ENCODE assay signal across 7 mouse cellular contexts in the genomic region with DNA sequence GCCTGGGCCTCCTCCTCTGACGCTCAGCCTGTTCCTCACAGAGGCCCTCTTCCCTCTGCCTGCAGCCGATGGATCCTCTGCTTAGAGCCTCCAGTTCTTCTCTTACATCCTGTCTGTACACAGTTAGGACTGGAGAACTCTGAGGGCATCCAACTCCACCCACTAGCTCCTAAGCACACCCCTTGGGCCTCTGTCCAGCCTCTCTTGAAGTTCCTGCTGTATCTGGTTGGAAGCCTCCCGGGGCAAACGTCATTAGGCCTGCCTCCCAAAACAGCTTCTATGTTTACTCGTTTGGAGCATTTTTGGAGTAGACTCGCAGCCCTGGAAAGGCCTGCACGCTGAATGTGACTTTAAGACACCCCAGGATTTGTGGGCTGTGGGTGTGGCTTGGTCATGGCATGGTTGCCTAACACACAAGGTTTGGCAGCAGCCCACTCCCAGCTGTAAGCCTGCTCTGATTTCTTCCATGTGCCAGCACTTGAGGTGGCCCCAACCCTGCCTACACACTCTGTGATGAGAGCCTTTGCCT. TPM values are rescaled to one million over a fixed set of nuclear protein-coding genes. Genes with fewer than 3 reads are reported as not detected.
A peak's percentile ranks its signal among the peaks of the same experiment; 100 is the strongest.
DNase-seq lines count a peak whose midpoint lies in the region; ATAC-seq and TF ChIP-seq lines count a peak whose summit lies in the region.

A gene (minus strand): TSS at position 200 of the 529 bp plus-strand sequence.

- peaks cover 3% of the 10 kb centered on the region; the same call in 1 of the 2 replicates for H3K4me1 ChIP-seq in cerebellum, adult 2 months (ENCODE audit: control insufficient read depth, insufficient read depth, low read length)
- H3K4me1 ChIP-seq in intestine, embryonic 16.5 days (ENCODE audit: control insufficient read depth, insufficient read depth, low read length), result peaks cover 25% of the 10 kb centered on the region

- ATAC-seq in intestine, embryonic 16.5 days, result peak; percentile 93
- peak; percentile 82 for ATAC-seq in megakaryocyte-erythroid progenitor cell, adult 5-6 weeks (replicated peaks; ENCODE audit: low FRiP score, low TSS enrichment, poor library complexity, severe bottlenecking)

- H3K9me3 ChIP-seq in intestine, embryonic 16.5 days (ENCODE audit: control insufficient read depth, low read length), result no peaks in the 10 kb centered on the region

- H3K4me3 ChIP-seq in cerebellum, adult 2 months (replicated peaks; ENCODE audit: insufficient read depth, low read depth, low read length), result peak within 1 kb of the TSS; percentile 42
- H3K4me3 ChIP-seq in intestine, embryonic 16.5 days (ENCODE audit: low read length), result peak within 1 kb of the TSS; percentile 55

- intact Hi-C loops in left cerebral cortex, postnatal 4 days (cut with DNase I), result no loop called here

- no peaks in the 10 kb centered on the region for H3K27me3 ChIP-seq in cerebellum, adult 2 months (ENCODE audit: control insufficient read depth, insufficient read depth, low read length)
- no peaks in the 10 kb centered on the region for H3K27me3 ChIP-seq in intestine, embryonic 16.5 days (replicated peaks; ENCODE audit: control insufficient read depth, insufficient read depth, low read length)

- TF ChIP-seq POLR2A in cerebellum, adult 2 months (IDR thresholded peaks at IDR 0.05; ENCODE audit: borderline replicate concordance, insufficient read depth, low read length), result no peak; the same call in 1 of the 2 replicates

- no peaks in the 10 kb centered on the region for H3K36me3 ChIP-seq in intestine, embryonic 16.5 days (ENCODE audit: control insufficient read depth, insufficient read depth, low read length)

- peak within 1 kb of the TSS; percentile 65 for H3K4me2 ChIP-seq in intestine, embryonic 16.5 days (ENCODE audit: low read depth, low read length)

- WGBS in cerebellum, adult 2 months, result 17% methylated on average over 7 of the region's 7 CpGs
- 19% methylated on average over 7 of the region's 7 CpGs for WGBS in intestine, embryonic 16.5 days

- H3K9ac ChIP-seq in intestine, embryonic 16.5 days (ENCODE audit: low read depth, low read length), result peak within 1 kb of the TSS; percentile 75

- peak within 1 kb of the TSS; percentile 61 for H3K27ac ChIP-seq in cerebellum, adult 2 months (ENCODE audit: insufficient read depth, low read length)
- peak within 1 kb of the TSS; percentile 93 for H3K27ac ChIP-seq in intestine, embryonic 16.5 days (ENCODE audit: low read length)

- no peak for TF ChIP-seq CTCF in cerebellum, adult 2 months (IDR thresholded peaks at IDR 0.05; ENCODE audit: borderline replicate concordance, insufficient read depth, low read depth, low read length)

- peak; percentile 66 to 72 for DNase-seq in adrenal gland, adult 18-20 months (ENCODE audit: low spot score in 2 of 2)
- DNase-seq in cerebellum, adult 2 months, result peak; percentile 28 to 63
- peak; percentile 93 for DNase-seq in gonadal fat pad, adult 2 months (ENCODE audit: low read depth)
- peak; percentile 75 for DNase-seq in left cerebral cortex, postnatal 4 days
- DNase-seq in testis, postnatal 10 days (ENCODE audit: low spot score), result peak; percentile 87

RNA-seq across cellular contexts. Expression of the gene that starts here (rescaled TPM):
- 100 to 1,000 TPM; 111 to 137 TPM for total RNA-seq in adrenal gland, adult 18-20 months (2021)
- 32.1 and 33.7 TPM in 2 replicates for polyA plus RNA-seq in cerebellum, adult 2 months (2012; rRNA removed)
- polyA plus RNA-seq in gonadal fat pad, adult 2 months (2012; rRNA removed), result 152 and 158 TPM in 2 replicates
- polyA plus RNA-seq in intestine, embryonic 16.5 days (2015; fragmentation: Nextera tagmentation; extraction: Ambion mirVana), result 334 and 458 TPM in 2 replicates
- total RNA-seq in left cerebral cortex, postnatal 4 days (2021), result 10 to 100 TPM; 17.7 to 18.3 TPM
- total RNA-seq in megakaryocyte-erythroid progenitor cell, adult 5-6 weeks (2014; fragmentation: Nextera tagmentation), result 0.82 TPM in 1 of 2 replicates, not detected in the other
- total RNA-seq in megakaryocyte-erythroid progenitor cell, adult 5-6 weeks (2017), result 1.1 and 1.8 TPM in 2 replicates

Comparison
In these comparisons a context has a peak if more than half of its experiments do, and no peak if none do; other contexts are left out.
1. Peak in every context shown above with its lines: DNase-seq, ATAC-seq, H3K4me3 ChIP-seq and H3K27ac ChIP-seq.
2. RNA of the gene that starts here (total RNA-seq): 111 to 137 TPM in adrenal gland, adult 18-20 months and 17.7 to 18.3 TPM in left cerebral cortex, postnatal 4 days; 0.82 to 1.8 TPM in megakaryocyte-erythroid progenitor cell, adult 5-6 weeks; every median in the first group is over 4 times any median in the second.
3. RNA of the gene that starts here (total RNA-seq): 111 to 137 TPM in adrenal gland, adult 18-20 months; 17.7 to 18.3 TPM in left cerebral cortex, postnatal 4 days; every median in the first group is over 4 times any median in the second.